Mouse (Mus musculus) embryonic facial prominence, embryonic 11.5 days (tissue): ENCODE results near the gene Hoxa9. TPM values are rescaled to one million over a fixed set of nuclear protein-coding genes. Genes with fewer than 3 reads are reported as not detected.

Source experiments
- ATAC-seq: fragments of 200-750 bp; cut with Nextera tagmentation; replicated peaks from 2 replicates; pipeline ENCODE4 v1.8.0; 2017; ENCODE audit warnings: low read depth; ENCODE audit not compliant: insufficient number of reproducible peaks, low FRiP score, low TSS enrichment
- DNase-seq: peaks from one replicate; pipeline ENCODE4 v3.0.0-alpha.2; 2015; ENCODE audit warnings: low spot score
- H3K27ac ChIP-seq: fragments of 300-500 bp; sonication (generic); replicated peaks from 2 replicates; pipeline ENCODE4 v1.5.1; 2014; ENCODE audit warnings: mild to moderate bottlenecking, low read depth, low read length, control low read depth
- H3K27me3 ChIP-seq: fragments of 300-500 bp; sonication (generic); 2 replicates; pipeline ENCODE4 v1.6.1; 2014; ENCODE audit warnings: mild to moderate bottlenecking, low read length, moderate library complexity, mixed read lengths; ENCODE audit not compliant: control insufficient read depth, insufficient read depth
- H3K36me3 ChIP-seq: fragments of 300-500 bp; sonication (generic); replicated peaks from 2 replicates; pipeline ENCODE4 v1.6.1; 2014; ENCODE audit warnings: low read depth, mild to moderate bottlenecking, low read length, moderate library complexity, mixed read lengths; ENCODE audit not compliant: control insufficient read depth, insufficient read depth
- H3K4me1 ChIP-seq: fragments of 300-500 bp; sonication (generic); 2 replicates; pipeline ENCODE4 v1.6.1; 2014; ENCODE audit warnings: low read length, mixed read lengths; ENCODE audit not compliant: control insufficient read depth, insufficient read depth
- H3K4me2 ChIP-seq: fragments of 300-500 bp; sonication (generic); 2 replicates; pipeline ENCODE4 v1.6.1; 2014; ENCODE audit warnings: low read depth, mild to moderate bottlenecking, control low read depth, low read length, moderate library complexity
- H3K4me3 ChIP-seq: fragments of 300-500 bp; sonication (generic); 2 replicates; pipeline ENCODE4 v1.5.1; 2014; ENCODE audit warnings: low read depth, low read length, control low read depth
- H3K9ac ChIP-seq: fragments of 300-500 bp; sonication (generic); replicated peaks from 2 replicates; pipeline ENCODE4 v1.6.1; 2014; ENCODE audit warnings: mild to moderate bottlenecking, control low read depth, low read length
- H3K9me3 ChIP-seq: fragments of 300-500 bp; sonication (generic); replicated peaks from 2 replicates; pipeline ENCODE4 v1.6.1; 2016; ENCODE audit warnings: mild to moderate bottlenecking, low read length, inconsistent platforms, mixed read lengths; ENCODE audit not compliant: control insufficient read depth
- WGBS: fragments of 180-500 bp; shearing (Covaris S2); extraction: QIAGEN DNeasy Blood & Tissue Kit; methylation state at CpG from one replicate; pipeline ENCODE4 v1.1.7; 2014; 5-methylcytosine and 5-hydroxymethylcytosine counted together
- polyA plus RNA-seq: library from polyadenylated mRNA; unstranded; fragments of >200 nt; fragmentation: Nextera tagmentation; extraction: Ambion mirVana; gene quantifications from 2 replicates; pipeline ENCODE4 v1.2.1, GENCODE M21; 2014

Hoxa9 gene
- polyA plus RNA-seq, 1 experiment from 2014 or later: 0.11 TPM

- no peak overlapping the region for H3K27ac ChIP-seq
- no peaks in the 10 kb centered on the region for H3K36me3 ChIP-seq
- ATAC-seq (no peak), DNase-seq (no peak)
- H3K9me3 ChIP-seq: no peaks in the 10 kb centered on the region
- H3K27me3 ChIP-seq: peaks cover 91% of the 10 kb centered on the region
- H3K9ac ChIP-seq: no peak overlapping the region
- no peaks in the 10 kb centered on the region for H3K4me1 ChIP-seq
- no peak overlapping the region for H3K4me2 ChIP-seq
- no peak overlapping the region for H3K4me3 ChIP-seq
- 2% methylated on average over 23 of the region's 23 CpGs for WGBS
Measured at GRCm38 (mm10) chr6:52232984-52233545, 2.2 kb upstream of the Hoxa9 start.

GRCm38 (mm10) chr6:52232568-52232965, 1.7 kb upstream of the Hoxa9 start:
- no peak overlapping the region for H3K9ac ChIP-seq
- peak; percentile 64 for DNase-seq
- H3K4me2 ChIP-seq: no peak overlapping the region
- no peaks in the 10 kb centered on the region for H3K4me1 ChIP-seq
- WGBS: 1% methylated on average over 18 of the region's 18 CpGs
- H3K27me3 ChIP-seq: peaks cover 90% of the 10 kb centered on the region
- no peak overlapping the region for H3K4me3 ChIP-seq
- no peaks in the 10 kb centered on the region for H3K36me3 ChIP-seq
- H3K9me3 ChIP-seq: no peaks in the 10 kb centered on the region
- ATAC-seq: no peak
- no peak overlapping the region for H3K27ac ChIP-seq

DNA sequence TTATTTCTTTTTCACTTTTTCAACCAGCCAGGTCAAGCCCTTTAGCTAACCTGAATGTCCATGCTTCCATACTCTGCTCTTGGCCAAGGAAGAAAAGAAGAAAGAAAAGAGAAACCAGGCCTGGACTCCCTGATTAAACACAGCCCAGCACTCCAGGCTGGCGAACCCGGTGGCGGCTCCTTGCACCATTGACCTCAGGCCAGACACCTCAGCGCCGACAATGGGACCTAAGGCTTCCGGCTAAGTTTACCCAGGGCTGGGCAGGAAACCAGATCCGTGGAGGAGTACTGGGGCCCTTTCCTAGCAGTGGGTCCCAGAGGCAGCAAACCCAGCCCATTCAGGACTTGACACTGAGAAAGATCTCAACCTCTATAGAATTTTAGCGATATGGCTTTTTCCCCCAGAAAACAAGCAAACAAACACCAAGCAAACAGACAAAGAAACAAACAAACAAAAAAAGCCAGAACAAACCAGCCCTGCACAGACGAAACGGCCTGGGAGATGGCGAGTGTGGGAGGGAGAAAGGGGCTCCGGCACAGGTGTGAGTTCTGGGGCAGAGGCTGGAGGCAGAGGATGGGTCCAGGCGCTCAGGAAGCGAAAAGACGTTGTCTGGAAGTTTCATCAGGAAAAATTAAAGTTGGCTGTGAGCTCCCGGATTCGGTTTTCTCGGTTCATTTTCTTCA, 1.1 kb upstream of the Hoxa9 start:
- Histone ChIP-seq H3K4me2 (no peak overlapping the region), H3K4me1 (no peaks in the 10 kb centered on the region), H3K36me3 (no peaks in the 10 kb centered on the region), H3K9me3 (no peaks in the 10 kb centered on the region), H3K27me3 (peaks cover 90% of the 10 kb centered on the region), H3K9ac (no peak overlapping the region), H3K27ac (no peak overlapping the region), H3K4me3 (no peak overlapping the region)
- WGBS: under 1% methylated on average over 18 of the region's 18 CpGs
- DNase-seq (no peak), ATAC-seq (no peak)

DNA sequence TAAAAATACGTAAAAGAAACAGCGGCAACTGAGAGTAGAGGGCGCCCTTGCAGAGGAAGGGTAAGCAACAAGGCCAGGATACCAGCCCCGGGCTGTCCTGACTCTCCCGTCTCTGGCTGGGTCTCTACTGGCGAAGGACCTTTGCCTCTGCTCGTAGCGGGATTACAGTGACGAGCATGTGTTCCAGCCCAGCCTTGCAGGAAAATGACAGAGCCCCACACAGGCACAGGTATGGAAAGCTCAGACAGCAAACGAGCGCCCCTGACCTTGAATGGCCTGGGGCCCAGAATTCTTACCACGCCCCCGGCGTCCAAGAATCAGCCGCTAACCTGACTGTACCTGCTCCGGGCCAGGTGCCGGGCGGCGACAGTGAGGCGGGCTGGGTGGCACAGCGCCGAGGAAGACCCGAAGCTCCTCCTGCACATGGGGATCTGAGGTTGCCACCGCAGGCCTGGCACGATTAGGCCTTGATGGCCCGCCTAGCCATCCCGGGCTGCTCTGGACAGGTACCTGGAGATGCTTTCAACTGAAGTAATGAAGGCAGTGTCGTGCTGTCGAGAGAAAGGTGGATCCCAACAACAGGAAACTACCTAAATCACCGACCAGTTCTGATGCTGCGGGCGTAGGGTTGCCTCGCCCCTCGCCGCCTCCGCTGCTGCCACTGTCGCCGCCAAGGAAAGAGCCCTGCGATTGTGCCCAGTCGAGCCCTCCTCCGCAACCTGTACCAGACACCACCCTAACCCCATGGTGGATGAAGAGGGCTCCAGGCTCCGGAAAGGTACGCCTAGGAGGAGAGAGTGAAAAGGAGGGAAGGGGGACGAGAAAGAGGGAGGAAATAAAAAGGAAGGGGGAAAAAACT, 1.1 kb downstream of the Hoxa9 start:
- Histone ChIP-seq H3K27ac (no peak overlapping the region), H3K4me3 (no peak overlapping the region), H3K4me2 (no peak overlapping the region), H3K27me3 (peaks cover 88% of the 10 kb centered on the region), H3K9ac (no peak overlapping the region), H3K36me3 (no peaks in the 10 kb centered on the region), H3K9me3 (no peaks in the 10 kb centered on the region), H3K4me1 (no peaks in the 10 kb centered on the region)
- WGBS: 2% methylated on average over 43 of the region's 44 CpGs
- ATAC-seq (no peak; the same call in 1 of the 2 replicates), DNase-seq (no peak)

DNA sequence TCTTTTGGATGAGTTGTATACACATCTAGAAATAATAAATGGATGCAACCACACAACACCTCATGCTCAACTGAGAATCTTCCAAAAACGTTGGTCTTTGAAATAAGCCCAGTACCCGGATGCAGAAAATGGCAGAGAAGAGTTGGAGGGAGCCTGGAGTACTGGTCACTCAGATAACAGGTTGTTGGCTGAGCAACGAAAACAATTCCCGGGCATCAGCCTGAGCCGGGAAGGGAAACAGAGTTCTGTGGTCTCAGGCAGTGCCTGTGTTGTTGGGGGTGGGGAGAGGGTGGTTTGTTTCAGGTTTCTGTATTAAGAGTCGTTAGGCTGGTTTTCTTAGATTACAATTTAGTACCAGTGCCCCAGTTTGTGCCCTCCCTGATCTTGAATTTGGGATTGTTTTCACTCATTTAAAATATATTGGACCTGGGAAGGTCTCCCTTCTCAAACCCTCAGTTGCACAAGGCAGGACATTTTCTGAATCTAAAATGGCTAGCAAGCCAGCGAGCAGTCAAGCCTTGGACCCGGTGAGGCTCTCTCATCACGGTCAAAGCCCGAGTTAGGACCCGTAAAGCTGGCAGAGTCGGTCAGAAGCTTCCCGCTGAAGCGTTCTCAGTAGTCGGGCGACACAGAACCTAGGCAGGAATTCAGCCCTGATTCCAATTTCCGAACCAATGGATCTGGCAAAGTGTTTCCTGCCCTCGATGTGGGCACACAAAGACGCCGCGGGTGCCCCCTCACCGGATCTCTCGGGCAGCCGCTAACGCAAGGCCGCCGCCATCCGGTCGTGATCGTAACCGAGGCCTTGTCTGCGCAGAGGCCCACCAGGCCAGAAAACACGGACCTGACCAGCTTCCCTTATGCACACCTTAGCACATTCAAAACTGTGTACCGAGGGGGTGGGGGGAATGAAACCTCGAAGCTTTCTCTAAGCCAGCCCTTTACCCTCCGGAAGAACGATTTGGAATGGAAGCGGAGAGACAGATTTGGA, 2.1 kb downstream of the Hoxa9 start:
- DNase-seq (no peak), ATAC-seq (no peak)
- Histone ChIP-seq H3K4me2 (no peak overlapping the region), H3K4me3 (no peak overlapping the region), H3K4me1 (no peaks in the 10 kb centered on the region), H3K36me3 (no peaks in the 10 kb centered on the region), H3K27ac (no peak overlapping the region), H3K27me3 (peaks cover 87% of the 10 kb centered on the region), H3K9ac (no peak overlapping the region), H3K9me3 (no peaks in the 10 kb centered on the region)
- 1% methylated on average over 38 of the region's 38 CpGs for WGBS

- ATAC-seq (no peak), DNase-seq (no peak)
- Histone ChIP-seq H3K36me3 (no peaks in the 10 kb centered on the region), H3K27ac (no peak overlapping the region), H3K9ac (no peak overlapping the region), H3K4me2 (no peak overlapping the region), H3K4me1 (no peaks in the 10 kb centered on the region), H3K9me3 (no peaks in the 10 kb centered on the region), H3K4me3 (no peak overlapping the region), H3K27me3 (peaks cover 82% of the 10 kb centered on the region)
- 2% methylated on average over 11 of the region's 11 CpGs for WGBS
Measured at GRCm38 (mm10) chr6:52227470-52228222, 3.2 kb downstream of the Hoxa9 start.

GRCm38 (mm10) chr6:52226569-52227257, 4.2 kb downstream of the Hoxa9 start:
- no peaks in the 10 kb centered on the region for H3K4me1 ChIP-seq
- DNase-seq: no peak
- peaks cover 82% of the 10 kb centered on the region for H3K27me3 ChIP-seq
- H3K4me3 ChIP-seq: no peak overlapping the region
- no peak overlapping the region for H3K9ac ChIP-seq
- no peaks in the 10 kb centered on the region for H3K9me3 ChIP-seq
- no peak overlapping the region for H3K27ac ChIP-seq
- H3K4me2 ChIP-seq: no peak overlapping the region
- ATAC-seq: no peak
- WGBS: 2% methylated on average over 26 of the region's 26 CpGs
- H3K36me3 ChIP-seq: no peaks in the 10 kb centered on the region
